Mouse (Mus musculus) G1E (cell line): ENCODE data around the gene Zmynd12. TPM values are rescaled to one million over a fixed set of nuclear protein-coding genes. Genes with fewer than 3 reads are reported as not detected.
A peak's percentile ranks its signal among the peaks of the same experiment; 100 is the strongest.

Experiments
- ATAC-seq: 2 replicates; pipeline ENCODE4 v1.8.0; 2016; ENCODE audit warnings: mild to moderate bottlenecking; ENCODE audit not compliant: insufficient number of reproducible peaks, poor library complexity, low FRiP score, severe bottlenecking; ENCODE audit errors: extremely low read depth
- DNase-seq: peaks from one replicate; pipeline ENCODE4 v3.0.0; 2012; ENCODE audit warnings: low spot score
- H3K27me3 ChIP-seq: 2 replicates; pipeline ENCODE4 v1.6.1; 2012; ENCODE audit warnings: mild to moderate bottlenecking, low read length, inconsistent platforms; ENCODE audit not compliant: insufficient read depth
- H3K36me3 ChIP-seq: replicated peaks from 2 replicates; pipeline ENCODE3; 2012; ENCODE audit warnings: mild to moderate bottlenecking, inconsistent platforms
- H3K4me1 ChIP-seq: 2 replicates; pipeline ENCODE4 v1.6.1; 2012; ENCODE audit warnings: low read depth, low read length, inconsistent platforms, mixed read lengths; ENCODE audit not compliant: insufficient read depth
- H3K4me3 ChIP-seq: 2 replicates; pipeline ENCODE4 v1.5.1; 2012; ENCODE audit warnings: low read depth, mild to moderate bottlenecking, inconsistent platforms, low read length, moderate library complexity, mixed read lengths
- H3K9me3 ChIP-seq: replicated peaks from 2 replicates; pipeline ENCODE4 v1.6.1; 2012; ENCODE audit warnings: inconsistent platforms
- CTCF ChIP-seq: IDR thresholded peaks from 2 replicates; pipeline ENCODE4 v1.5.1; 2012; ENCODE audit warnings: low read depth, low read length, inconsistent platforms, mixed read lengths
- GATA1 ChIP-seq: IDR thresholded peaks from 2 replicates; pipeline ENCODE4 v1.6.1; 2012; ENCODE audit warnings: borderline replicate concordance, low read length, inconsistent platforms, mixed read lengths
- GATA2 ChIP-seq: IDR thresholded peaks from 2 replicates; pipeline ENCODE4 v1.6.1; 2012; ENCODE audit warnings: low read depth, low read length, inconsistent platforms, borderline replicate concordance
- POLR2AphosphoS5 ChIP-seq: IDR thresholded peaks from 2 replicates; pipeline ENCODE4 v1.6.1; 2012; ENCODE audit warnings: low read depth, low read length, inconsistent platforms; ENCODE audit not compliant: insufficient replicate concordance
- TAL1 ChIP-seq: conservative IDR thresholded peaks from 2 replicates; pipeline ENCODE4 v1.6.1; 2012; ENCODE audit warnings: low read depth, low read length, inconsistent platforms, mixed read lengths
- polyA plus RNA-seq: library from polyadenylated mRNA; stranded (reverse); fragments of >175 nt; gene quantifications from 2 replicates; pipeline ENCODE4 v1.2.3, GENCODE M21; 2012
- total RNA-seq, 2 experiments: library from RNA; stranded (forward) in 1 of 2; stranded (reverse) in 1 of 2; fragments of 200-1000 nt in 1 of 2; fragments of >200 nt in 1 of 2; fragmentation: Nextera tagmentation in 1 of 2; gene quantifications; 2 replicates each; pipeline ENCODE4 v1.2.3; 2014 to 2017

Gene Zmynd12
- total and polyA plus RNA-seq, 3 experiments = 0.18 to 1.4 TPM; not detected in 1

DNA sequence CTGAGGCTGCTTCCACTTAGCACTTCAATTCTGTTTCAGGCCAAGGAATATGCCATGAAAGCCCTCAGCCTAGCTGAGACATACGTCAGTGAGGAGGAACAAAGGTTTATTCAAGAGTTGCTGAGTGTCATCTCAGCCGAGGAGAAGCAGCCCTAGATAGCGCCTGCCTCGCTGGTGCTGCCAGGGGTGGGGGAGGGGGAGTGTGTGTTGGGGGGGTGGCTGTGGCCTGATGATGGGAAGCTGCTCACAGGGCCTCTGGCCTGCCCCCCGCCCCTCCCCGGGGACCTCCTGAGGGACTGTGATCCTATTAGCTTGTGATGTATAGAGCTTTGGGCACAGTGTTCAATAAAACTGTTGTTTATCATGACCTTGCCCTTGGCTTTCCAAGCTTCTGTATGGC, 30.9 kb downstream of the Zmynd12 start:
- no peak for DNase-seq
- TF ChIP-seq TAL1 = no peak
- no peak for TF ChIP-seq POLR2AphosphoS5
- TF ChIP-seq CTCF = no peak
- TF ChIP-seq GATA1 = no peak
- TF ChIP-seq GATA2 = no peak
- Histone ChIP-seq H3K27me3 (peaks cover 13% of the 10 kb centered on the region), H3K36me3 (no peaks in the 10 kb centered on the region), H3K9me3 (no peaks in the 10 kb centered on the region), H3K4me1 (no peaks in the 10 kb centered on the region), H3K4me3 (no peak overlapping the region)
- ATAC-seq = no peak

DNA sequence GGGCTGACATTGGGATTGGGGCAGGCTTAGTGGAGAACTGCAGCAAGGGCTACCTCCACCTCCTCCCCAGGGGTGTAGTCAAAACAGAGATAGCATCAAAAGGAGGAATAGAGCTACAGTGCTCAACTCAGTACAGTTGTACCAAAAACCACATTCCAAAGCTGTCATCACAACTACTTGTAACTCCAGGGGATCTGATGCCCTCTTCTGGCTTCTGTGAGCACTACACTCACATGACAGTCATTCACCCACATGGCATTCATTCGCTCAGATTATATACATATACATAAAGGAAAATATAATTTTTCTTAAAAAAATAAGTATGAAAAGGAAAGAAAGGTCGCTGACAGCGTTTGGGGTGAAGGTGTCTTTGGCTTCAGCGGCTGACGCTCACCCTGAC, 37.7 kb downstream of the Zmynd12 start:
- H3K9me3 ChIP-seq = no peaks in the 10 kb centered on the region
- H3K27me3 ChIP-seq = peaks cover 5% of the 10 kb centered on the region
- H3K36me3 ChIP-seq = no peaks in the 10 kb centered on the region
- no peak overlapping the region for H3K4me3 ChIP-seq
- no peak for ATAC-seq
- DNase-seq = no peak
- H3K4me1 ChIP-seq = no peaks in the 10 kb centered on the region
- no peak for TF ChIP-seq TAL1
- TF ChIP-seq GATA2 = no peak
- no peak for TF ChIP-seq GATA1
- TF ChIP-seq POLR2AphosphoS5 = no peak
- TF ChIP-seq CTCF = peak; percentile 44; the same call in 1 of the 2 replicates

DNA sequence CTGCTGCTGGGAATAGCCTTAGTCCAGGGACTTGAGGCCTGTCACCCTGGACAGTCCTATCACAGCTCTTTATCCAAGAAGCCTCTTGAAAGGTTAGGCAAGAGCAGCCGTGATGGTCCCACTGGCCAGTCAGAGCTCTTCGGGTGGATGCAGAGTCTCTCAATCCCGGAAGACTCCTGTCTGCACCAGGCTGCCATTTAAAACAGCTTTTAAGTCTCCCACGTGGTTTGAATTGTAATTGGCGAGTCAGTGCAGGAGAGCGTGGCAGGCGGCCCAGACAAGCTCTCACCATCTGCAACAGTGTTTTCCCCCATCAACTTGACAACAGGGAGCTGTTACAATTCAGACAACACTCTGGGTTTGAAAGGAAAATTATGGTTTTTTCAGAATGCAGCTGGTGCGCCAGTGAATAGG, 38.1 kb downstream of the Zmynd12 start:
- H3K4me3 ChIP-seq = no peak overlapping the region
- no peaks in the 10 kb centered on the region for H3K36me3 ChIP-seq
- no peaks in the 10 kb centered on the region for H3K4me1 ChIP-seq
- no peaks in the 10 kb centered on the region for H3K9me3 ChIP-seq
- TF ChIP-seq CTCF (no peak), POLR2AphosphoS5 (no peak), GATA1 (no peak), GATA2 (no peak), TAL1 (no peak)
- ATAC-seq (no peak), DNase-seq (no peak)
- H3K27me3 ChIP-seq = peaks cover 5% of the 10 kb centered on the region

DNA sequence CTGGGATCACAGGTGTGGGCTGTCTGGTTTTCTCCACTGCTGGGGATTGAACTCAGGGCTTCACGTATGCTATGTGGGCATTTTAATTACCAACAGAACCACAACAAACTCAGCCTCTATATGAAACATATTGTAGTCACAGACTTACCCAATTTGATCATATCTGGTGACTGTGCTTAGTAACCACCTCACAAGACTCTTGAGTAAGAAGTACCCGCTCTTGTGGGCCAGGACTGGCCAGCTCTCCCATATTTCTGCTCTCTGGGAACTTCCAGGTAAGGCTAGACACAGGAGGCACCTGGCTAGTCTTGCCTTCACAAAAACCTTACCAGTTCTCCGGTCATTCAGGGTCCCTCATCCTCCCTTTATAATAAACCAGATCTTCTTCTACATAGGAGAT, 39.8 kb downstream of the Zmynd12 start:
- H3K4me3 ChIP-seq = no peak overlapping the region
- peaks cover 5% of the 10 kb centered on the region for H3K27me3 ChIP-seq
- TF ChIP-seq CTCF (no peak), TAL1 (no peak), POLR2AphosphoS5 (no peak), GATA2 (no peak), GATA1 (no peak)
- no peak for ATAC-seq
- no peaks in the 10 kb centered on the region for H3K9me3 ChIP-seq
- no peaks in the 10 kb centered on the region for H3K36me3 ChIP-seq
- no peaks in the 10 kb centered on the region for H3K4me1 ChIP-seq
- DNase-seq = no peak

DNA sequence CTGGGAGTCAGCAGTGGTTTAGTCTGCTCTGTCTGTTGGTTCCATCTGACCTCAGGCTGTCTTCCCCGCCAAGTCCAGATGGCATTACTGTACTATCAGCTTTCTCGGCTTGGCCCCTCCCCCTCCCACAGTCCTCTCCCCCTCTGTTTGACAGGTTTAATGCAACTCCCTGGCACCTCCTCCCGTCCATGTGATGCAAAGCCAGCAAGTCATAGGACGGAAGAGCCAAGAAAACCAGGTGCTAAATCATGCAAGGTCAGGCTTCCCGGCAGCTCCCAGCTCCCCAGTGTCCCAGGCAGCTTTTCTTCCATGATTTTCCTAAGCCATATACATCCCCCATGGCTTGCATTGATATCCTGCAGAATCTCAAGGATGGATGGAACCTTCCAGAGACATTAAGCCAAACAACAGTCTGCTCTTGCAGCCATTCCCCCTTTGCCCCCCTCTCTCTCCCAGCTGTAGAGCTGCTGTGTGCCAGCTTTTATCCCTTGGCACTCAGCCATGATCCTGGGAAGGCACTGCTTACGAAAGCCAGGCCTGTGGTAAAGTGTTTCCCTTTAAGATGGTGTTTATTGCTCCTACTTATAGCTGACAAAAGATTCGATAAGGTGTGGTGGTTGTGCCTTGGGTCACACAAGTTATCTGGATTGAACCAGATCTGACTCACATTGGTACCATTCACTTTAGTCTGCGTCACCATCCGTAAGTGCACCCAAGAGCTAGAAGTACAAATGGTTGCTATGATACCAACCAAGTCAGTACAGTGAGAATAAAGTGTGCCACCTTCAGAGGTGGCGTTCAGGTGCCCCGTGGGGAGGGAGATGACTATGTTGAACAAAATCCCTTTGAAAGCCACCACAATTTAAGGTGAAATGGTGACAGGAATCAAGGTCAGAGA, 40.5 kb downstream of the Zmynd12 start:
- Histone ChIP-seq H3K9me3 (no peaks in the 10 kb centered on the region), H3K36me3 (no peaks in the 10 kb centered on the region), H3K27me3 (peaks cover 7% of the 10 kb centered on the region), H3K4me3 (no peak overlapping the region), H3K4me1 (no peaks in the 10 kb centered on the region)
- no peak for ATAC-seq
- TF ChIP-seq GATA2 (no peak), TAL1 (no peak), POLR2AphosphoS5 (no peak), CTCF (no peak), GATA1 (no peak)
- DNase-seq = no peak

DNA sequence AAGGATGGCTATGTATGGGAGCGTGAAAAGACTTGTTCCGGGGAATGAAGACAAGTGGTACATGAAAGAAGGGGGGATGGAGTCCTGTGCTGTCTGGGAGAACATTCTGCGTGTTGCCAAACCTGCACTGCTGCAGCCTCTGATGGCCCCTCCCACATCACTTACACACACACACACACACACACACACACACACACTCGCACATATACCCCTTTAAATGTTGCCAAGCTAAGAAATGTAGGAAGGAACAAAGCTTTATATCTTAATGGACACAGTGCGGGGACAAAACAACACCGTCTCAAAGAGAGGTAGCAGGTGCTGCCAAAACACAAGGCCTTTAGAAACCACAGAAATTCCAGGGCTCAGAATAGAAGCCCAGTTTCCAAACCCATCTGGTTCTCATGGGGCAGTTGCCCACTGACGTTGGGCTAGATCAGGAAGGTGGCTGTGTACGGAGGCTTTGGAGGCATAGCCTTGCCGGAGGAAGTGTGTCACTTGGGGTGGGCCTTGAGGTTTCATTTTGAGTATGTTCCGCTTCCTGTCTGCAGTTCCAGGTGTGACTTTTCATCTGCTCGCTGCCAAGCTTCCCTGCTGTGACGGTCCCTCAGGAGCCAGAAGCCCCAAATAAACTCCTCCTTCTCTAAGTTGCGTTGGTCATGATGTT, 41.3 kb downstream of the Zmynd12 start:
- no peak for ATAC-seq
- no peak overlapping the region for H3K4me3 ChIP-seq

More for the DNA sequence above, 41.3 kb downstream of the Zmynd12 start:
- Histone ChIP-seq H3K36me3 (no peaks in the 10 kb centered on the region), H3K4me1 (no peaks in the 10 kb centered on the region), H3K9me3 (no peaks in the 10 kb centered on the region), H3K27me3 (peaks cover 11% of the 10 kb centered on the region)
- TF ChIP-seq GATA2 (no peak), POLR2AphosphoS5 (no peak), CTCF (no peak), GATA1 (no peak), TAL1 (no peak)
- no peak for DNase-seq
